Mouse (Mus musculus) intestine, embryonic 16.5 days (tissue): ENCODE measurements at regions not wholly inside any gene's neighbourhood (a gene's known extent, or its start where the extent isn't known, plus 50 kb on each side); places are given as distances from the start of the nearest gene placed in this dataset.
A peak's percentile ranks its signal among the peaks of the same experiment; 100 is the strongest.
"Not testable (repeated sequence)": the region's sequence is repeated elsewhere in the genome, so short reads cannot be mapped to it uniquely, and the experiment has no call there.

Experiments used
- ATAC-seq: fragments of 200-750 bp; cut with Nextera tagmentation; 2 replicates; pipeline ENCODE4 v1.8.0; 2017; ENCODE audit warnings: moderate TSS enrichment, moderate library complexity
- H3K27ac ChIP-seq: fragments of 300-500 bp; sonication (generic); 2 replicates; pipeline ENCODE4 v1.5.1; 2014; ENCODE audit warnings: mild to moderate bottlenecking, low read length
- H3K27me3 ChIP-seq: fragments of 300-500 bp; sonication (generic); replicated peaks from 2 replicates; pipeline ENCODE4 v1.6.1; 2014; ENCODE audit warnings: low read length, control low read depth, mixed read lengths; ENCODE audit not compliant: control insufficient read depth, insufficient read depth
- H3K36me3 ChIP-seq: fragments of 300-500 bp; sonication (generic); 2 replicates; pipeline ENCODE4 v1.6.1; 2014; ENCODE audit warnings: low read length, control low read depth; ENCODE audit not compliant: control insufficient read depth, insufficient read depth
- H3K4me1 ChIP-seq: fragments of 300-500 bp; sonication (generic); 2 replicates; pipeline ENCODE4 v1.6.1; 2014; ENCODE audit warnings: low read length, control low read depth, mixed read lengths; ENCODE audit not compliant: control insufficient read depth, insufficient read depth
- H3K4me2 ChIP-seq: fragments of 300-500 bp; sonication (generic); 2 replicates; pipeline ENCODE4 v1.6.1; 2014; ENCODE audit warnings: low read depth, low read length, control low read depth
- H3K4me3 ChIP-seq: fragments of 300-500 bp; sonication (generic); 2 replicates; pipeline ENCODE4 v1.5.1; 2014; ENCODE audit warnings: mild to moderate bottlenecking, low read length
- H3K9ac ChIP-seq: fragments of 300-500 bp; sonication (generic); 2 replicates; pipeline ENCODE4 v1.6.1; 2014; ENCODE audit warnings: low read depth, low read length
- H3K9me3 ChIP-seq: fragments of 300-500 bp; sonication (generic); 2 replicates; pipeline ENCODE4 v1.6.1; 2016; ENCODE audit warnings: low read length, control low read depth; ENCODE audit not compliant: control insufficient read depth
- WGBS: fragments of 180-500 bp; shearing (Covaris S2); extraction: QIAGEN DNeasy Blood & Tissue Kit; methylation state at CpG from one replicate; pipeline ENCODE4 v1.1.7; 2014; 5-methylcytosine and 5-hydroxymethylcytosine counted together

DNA sequence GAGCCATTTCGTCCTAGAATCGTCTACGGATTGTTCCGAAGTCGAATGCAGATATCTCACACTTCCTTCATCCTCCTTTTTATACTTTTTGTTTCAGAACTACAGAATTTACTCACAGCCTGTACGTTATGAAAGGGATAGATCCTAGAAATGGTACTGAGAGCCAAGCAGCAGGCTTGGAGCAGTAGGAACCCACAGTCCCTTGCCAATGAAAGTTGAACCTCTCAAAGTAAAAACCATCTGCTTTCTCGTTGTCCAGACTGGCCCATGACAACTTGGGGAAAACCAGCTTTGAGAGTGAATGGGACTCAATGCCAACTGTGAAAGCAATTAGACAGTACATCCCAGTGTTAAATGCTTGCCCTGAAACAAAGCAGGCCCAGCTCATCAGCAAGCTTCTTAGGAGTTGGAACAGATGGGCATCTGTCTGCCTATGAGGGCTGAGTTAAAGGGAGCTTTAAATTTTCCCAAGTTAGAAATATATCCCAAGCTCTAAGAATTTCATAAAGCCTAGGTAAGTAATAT lies 279.9 kb upstream of the Sfrp2 start:
- Histone ChIP-seq H3K4me1 (no peaks in the 10 kb centered on the region), H3K4me3 (no peak overlapping the region), H3K36me3 (no peaks in the 10 kb centered on the region), H3K27me3 (no peaks in the 10 kb centered on the region), H3K4me2 (no peak overlapping the region), H3K9ac (no peak overlapping the region), H3K9me3 (no peaks in the 10 kb centered on the region), H3K27ac (no peak overlapping the region)
- no peak for ATAC-seq
- WGBS: 90% methylated on average over 7 of the region's 7 CpGs

DNA sequence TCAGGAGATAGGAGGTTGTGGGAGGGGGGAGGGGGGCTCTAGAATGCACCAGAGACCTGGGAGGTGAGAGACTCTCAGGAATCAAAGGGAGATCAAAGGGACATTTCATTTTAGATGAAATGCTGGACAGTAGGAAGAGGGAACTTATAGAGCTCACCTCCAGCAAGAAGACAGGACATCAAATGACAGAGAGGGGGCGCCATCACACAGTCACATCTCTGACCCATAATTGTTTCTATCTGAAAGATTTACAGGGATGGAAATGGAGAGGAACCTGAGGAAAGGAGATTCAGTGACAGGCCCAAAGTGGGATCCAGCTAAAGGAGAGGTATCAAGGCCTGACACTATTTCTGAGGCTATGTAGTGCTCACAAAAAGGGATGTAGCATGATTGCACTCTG lies 270.5 kb upstream of the Sfrp2 start:
- H3K9me3 ChIP-seq: no peaks in the 10 kb centered on the region
- no peak overlapping the region for H3K27ac ChIP-seq
- no peaks in the 10 kb centered on the region for H3K36me3 ChIP-seq
- no peak for ATAC-seq
- no peak overlapping the region for H3K4me3 ChIP-seq
- no peak overlapping the region for H3K9ac ChIP-seq
- H3K4me1 ChIP-seq: no peaks in the 10 kb centered on the region
- 24% methylated on average over 1 of the region's 1 CpGs for WGBS
- H3K27me3 ChIP-seq: no peaks in the 10 kb centered on the region
- no peak overlapping the region for H3K4me2 ChIP-seq

DNA sequence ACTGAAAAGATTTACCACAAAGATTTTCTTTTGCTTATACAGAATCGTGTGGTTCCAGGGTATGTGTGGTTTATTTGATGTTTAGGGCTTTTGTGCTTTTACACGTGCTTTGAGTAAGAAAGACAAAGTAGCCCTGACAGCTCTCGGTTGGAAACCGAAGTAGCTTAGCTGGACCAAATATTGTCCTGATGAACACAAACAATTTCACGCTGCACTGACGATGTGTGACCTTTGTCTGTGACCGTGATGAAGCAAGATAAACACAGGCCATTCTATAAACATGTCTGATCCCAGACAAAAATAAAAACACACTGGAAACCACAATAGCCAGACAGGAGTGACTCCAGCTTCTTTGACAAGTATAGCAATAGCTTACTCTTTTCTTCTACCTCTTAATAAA lies 262.2 kb upstream of the Sfrp2 start:
- no peak for ATAC-seq
- Histone ChIP-seq H3K27ac (no peak overlapping the region), H3K4me1 (no peaks in the 10 kb centered on the region), H3K27me3 (no peaks in the 10 kb centered on the region), H3K9ac (no peak overlapping the region), H3K9me3 (no peaks in the 10 kb centered on the region), H3K36me3 (no peaks in the 10 kb centered on the region), H3K4me3 (no peak overlapping the region), H3K4me2 (no peak overlapping the region)
- 40% methylated on average over 7 of the region's 7 CpGs for WGBS

DNA sequence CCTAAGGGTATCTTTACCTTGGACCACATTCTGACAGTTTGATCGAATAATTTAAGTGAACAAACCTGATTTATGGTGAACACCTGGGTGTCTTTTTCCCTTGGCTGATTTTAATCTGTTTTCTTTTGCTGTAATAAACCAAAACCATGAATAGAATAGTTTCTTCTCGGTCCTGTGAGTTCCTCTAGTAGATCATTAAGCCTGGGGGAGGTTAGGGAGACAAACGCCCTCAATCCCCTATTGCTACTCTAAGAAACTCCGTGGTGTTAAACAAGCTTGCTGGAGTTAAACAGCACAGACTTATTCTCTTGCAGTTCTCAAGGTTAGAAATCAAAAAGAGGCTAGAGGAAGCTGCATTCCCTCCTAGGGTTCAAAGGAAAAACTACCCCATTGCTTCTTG lies 249.5 kb upstream of the Sfrp2 start:
- no peaks in the 10 kb centered on the region for H3K27me3 ChIP-seq
- no peaks in the 10 kb centered on the region for H3K9me3 ChIP-seq
- no peak overlapping the region for H3K9ac ChIP-seq
- WGBS: 49% methylated on average over 4 of the region's 4 CpGs
- no peak overlapping the region for H3K4me3 ChIP-seq
- H3K4me2 ChIP-seq: no peak overlapping the region
- H3K36me3 ChIP-seq: no peaks in the 10 kb centered on the region
- H3K27ac ChIP-seq: no peak overlapping the region
- no peak for ATAC-seq
- no peaks in the 10 kb centered on the region for H3K4me1 ChIP-seq

DNA sequence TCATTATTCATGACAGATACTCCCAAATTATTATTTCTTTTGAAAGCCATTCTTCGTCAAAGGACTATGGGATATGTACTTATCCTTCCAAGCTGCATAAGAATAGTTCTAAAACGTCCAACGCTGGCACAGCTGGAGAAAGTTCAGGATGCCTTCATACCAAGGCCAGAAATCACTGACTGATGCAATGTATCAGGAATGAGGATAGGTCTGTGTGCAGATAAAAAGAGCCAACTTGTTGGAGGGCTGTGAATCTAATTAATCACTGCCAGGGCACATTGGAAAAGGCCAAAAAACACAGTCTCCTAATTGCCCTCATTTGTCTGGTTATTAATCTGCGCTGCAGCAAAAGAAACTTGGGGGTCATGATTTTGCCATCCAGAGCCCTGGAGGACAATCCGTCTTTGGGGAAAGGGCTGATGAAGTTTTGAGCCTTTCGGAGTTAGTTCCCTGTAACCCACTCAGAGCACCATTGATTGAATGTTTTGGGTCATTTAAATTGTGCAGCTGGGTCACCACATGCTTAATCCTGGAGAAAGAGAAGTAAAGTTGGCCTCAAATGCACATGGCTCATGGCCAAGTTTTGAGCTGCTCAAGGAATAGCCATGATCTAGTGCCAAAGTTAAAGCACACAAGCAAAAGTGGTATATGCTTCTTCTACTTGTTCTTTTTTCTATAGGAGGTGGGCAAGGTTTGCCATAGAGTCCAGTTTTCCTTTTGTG lies 248.0 kb upstream of the Sfrp2 start:
- WGBS: 67% methylated on average over 6 of the region's 6 CpGs
- Histone ChIP-seq H3K9ac (no peak overlapping the region), H3K9me3 (no peaks in the 10 kb centered on the region), H3K4me1 (no peaks in the 10 kb centered on the region), H3K36me3 (no peaks in the 10 kb centered on the region), H3K27me3 (no peaks in the 10 kb centered on the region), H3K4me2 (no peak overlapping the region), H3K4me3 (no peak overlapping the region), H3K27ac (no peak overlapping the region)
- ATAC-seq: no peak

DNA sequence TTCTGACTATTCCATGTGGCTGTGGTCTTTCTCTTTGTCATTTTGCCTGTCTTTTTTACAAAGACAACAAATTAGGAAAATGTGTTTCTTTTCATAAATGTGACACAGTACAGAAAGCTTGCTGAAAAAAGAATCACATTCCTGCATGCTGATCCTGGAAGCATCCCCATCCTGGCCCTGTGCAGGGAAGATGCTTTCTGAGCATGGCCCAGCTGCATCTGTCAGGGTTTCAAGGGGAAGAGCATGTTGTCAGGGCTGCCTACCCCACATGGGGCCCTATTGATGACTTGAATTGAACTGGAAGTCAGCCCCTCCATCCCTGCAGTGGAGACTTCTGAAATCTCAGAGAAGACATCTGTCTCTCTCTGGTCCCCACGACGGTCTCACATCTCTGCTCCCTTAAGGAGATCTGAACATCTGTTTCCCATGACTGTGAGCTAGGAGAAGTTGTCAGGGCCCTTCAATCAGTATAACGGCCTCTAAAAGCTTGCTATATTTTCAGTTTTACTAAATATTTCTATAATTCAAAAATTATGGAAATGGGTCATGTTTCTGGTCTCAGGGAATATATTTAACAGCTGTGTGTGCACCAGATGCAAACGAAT lies 235.8 kb upstream of the Sfrp2 start:
- H3K4me1 ChIP-seq: no peaks in the 10 kb centered on the region
- no peak overlapping the region for H3K9ac ChIP-seq
- no peaks in the 10 kb centered on the region for H3K9me3 ChIP-seq
- no peak overlapping the region for H3K4me3 ChIP-seq
- no peak overlapping the region for H3K4me2 ChIP-seq
- no peaks in the 10 kb centered on the region for H3K36me3 ChIP-seq
- ATAC-seq: no peak
- WGBS: 65% methylated on average over 4 of the region's 4 CpGs
- no peaks in the 10 kb centered on the region for H3K27me3 ChIP-seq
- no peak overlapping the region for H3K27ac ChIP-seq

DNA sequence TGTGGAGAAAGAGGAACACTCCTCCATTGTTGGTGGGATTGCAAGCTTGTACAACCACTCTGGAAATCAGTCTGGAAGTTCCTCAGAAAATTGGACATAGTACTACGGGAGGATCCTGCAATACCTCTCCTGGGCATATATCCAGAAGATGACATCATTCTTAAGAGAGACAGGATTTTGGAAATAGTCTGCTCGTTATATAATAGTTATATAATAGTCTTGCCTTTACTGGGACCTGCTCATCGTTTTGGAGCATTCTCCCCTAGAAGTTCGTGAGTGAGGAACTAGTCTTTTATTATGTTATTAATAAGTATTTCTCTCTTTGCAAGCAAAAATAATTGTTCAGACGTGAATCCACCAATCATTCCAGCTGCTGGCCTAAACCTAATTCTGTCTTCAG lies 229.5 kb upstream of the Sfrp2 start:
- H3K4me1 ChIP-seq, H3K4me2 ChIP-seq, H3K9me3 ChIP-seq, H3K9ac ChIP-seq, H3K4me3 ChIP-seq, ATAC-seq, H3K36me3 ChIP-seq, H3K27me3 ChIP-seq, H3K27ac ChIP-seq: not testable (repeated sequence)
- WGBS: 55% methylated on average over 5 of the region's 5 CpGs

DNA sequence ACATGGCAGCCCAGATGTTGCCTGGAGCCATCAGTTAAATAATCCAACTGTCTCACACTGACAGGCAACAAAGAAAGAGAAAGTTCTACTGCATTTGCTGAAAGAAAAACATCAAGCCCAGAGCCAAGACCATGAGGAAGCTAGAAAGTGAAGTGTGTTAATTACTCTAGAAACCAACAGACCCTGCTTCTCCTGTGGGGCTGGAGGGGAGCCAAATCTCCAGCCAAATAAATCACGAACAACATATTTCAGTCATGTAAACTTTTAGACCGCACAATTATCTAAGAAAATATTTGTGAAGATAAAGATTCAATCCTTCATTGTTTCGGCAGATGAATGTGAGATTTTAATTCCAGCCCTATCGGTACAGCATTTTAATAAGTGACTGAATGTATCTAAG lies 228.9 kb upstream of the Sfrp2 start:
- Histone ChIP-seq H3K4me3 (no peak overlapping the region), H3K4me2 (no peak overlapping the region), H3K27me3 (no peaks in the 10 kb centered on the region), H3K9ac (no peak overlapping the region), H3K36me3 (no peaks in the 10 kb centered on the region), H3K9me3 (no peaks in the 10 kb centered on the region), H3K4me1 (no peaks in the 10 kb centered on the region), H3K27ac (0 out of 2 replicates have a peak overlapping the region, but pooled peaks have one; percentile 3)
- 40% methylated on average over 4 of the region's 4 CpGs for WGBS
- ATAC-seq: no peak

DNA sequence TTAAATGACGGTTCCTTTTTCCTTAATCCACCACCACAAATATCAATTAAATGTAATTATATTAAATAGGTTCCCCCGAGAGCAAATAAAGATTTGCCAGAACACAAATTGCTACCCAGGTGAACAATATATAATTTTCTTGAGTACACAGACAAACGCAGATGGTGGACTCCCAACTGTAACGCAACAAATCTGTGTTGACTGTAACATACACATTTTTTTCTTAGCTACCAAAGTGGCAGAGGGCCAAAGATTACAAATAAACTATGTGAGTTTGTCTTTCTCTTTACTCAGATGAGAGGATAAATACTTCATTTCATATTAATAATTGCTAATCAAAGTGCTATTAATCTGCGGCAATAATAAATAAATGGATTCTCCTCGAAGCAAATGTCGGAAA lies 228.4 kb upstream of the Sfrp2 start:
- H3K9me3 ChIP-seq: no peaks in the 10 kb centered on the region
- no peak overlapping the region for H3K4me3 ChIP-seq
- H3K36me3 ChIP-seq: no peaks in the 10 kb centered on the region
- H3K4me2 ChIP-seq: no peak overlapping the region
- H3K4me1 ChIP-seq: no peaks in the 10 kb centered on the region
- H3K27ac ChIP-seq: no peak overlapping the region
- H3K9ac ChIP-seq: no peak overlapping the region
- 56% methylated on average over 7 of the region's 7 CpGs for WGBS
- no peaks in the 10 kb centered on the region for H3K27me3 ChIP-seq
- no peak for ATAC-seq
